Mouse (Mus musculus) embryonic fibroblast, embryonic 13.5 days (primary cell): ENCODE results near the gene Ntm. TPM values are rescaled to one million over a fixed set of nuclear protein-coding genes. Genes with fewer than 3 reads are reported as not detected.
A peak's percentile ranks its signal among the peaks of the same experiment; 100 is the strongest.

Source experiments
- H3K27ac ChIP-seq: 2 replicates; pipeline ENCODE4 v1.5.1; 2012; ENCODE audit warnings: low read length, control low read depth, inconsistent platforms; ENCODE audit not compliant: insufficient read depth
- H3K4me1 ChIP-seq: 2 replicates; pipeline ENCODE4 v1.6.1; 2011; ENCODE audit warnings: low read length; ENCODE audit not compliant: control insufficient read depth, insufficient read depth
- H3K4me3 ChIP-seq: 2 replicates; pipeline ENCODE4 v1.5.1; 2011; ENCODE audit warnings: mild to moderate bottlenecking, control low read depth, low read length; ENCODE audit not compliant: insufficient read depth
- CTCF ChIP-seq: IDR thresholded peaks from 2 replicates; pipeline ENCODE4 v1.5.1; 2011; ENCODE audit warnings: mild to moderate bottlenecking, control low read depth, low read length, moderate library complexity, borderline replicate concordance; ENCODE audit not compliant: insufficient read depth
- POLR2A ChIP-seq: IDR thresholded peaks from 2 replicates; pipeline ENCODE4 v1.6.1; 2011; ENCODE audit warnings: low read depth, mild to moderate bottlenecking, control low read depth, low read length, moderate library complexity
- polyA plus RNA-seq: library from polyadenylated mRNA; stranded (reverse); fragments of >200 nt; gene quantifications from 2 replicates; pipeline ENCODE4 v1.2.4, GENCODE M21; 2011; ENCODE audit warnings: low read depth; ENCODE audit not compliant: missing spikeins, insufficient read length

Ntm gene
- polyA plus RNA-seq: 0.85 and 0.95 TPM in 2 replicates

- Histone ChIP-seq H3K4me3 (peak within 1 kb of the TSS; percentile 28), H3K4me1 (peaks cover 2% of the 10 kb centered on the region; the same call in 1 of the 2 replicates), H3K27ac (no peak within 1 kb of the TSS)
- no peak for TF ChIP-seq POLR2A
- TF ChIP-seq CTCF: no peak
Measured at GRCm38 (mm10) chr9:29962978-29963377, at the start of gene Ntm. Ntm (minus strand) TSS chr9:29963141.

- TF ChIP-seq CTCF (no peak), POLR2A (no peak)
- Histone ChIP-seq H3K4me3 (no peak overlapping the region), H3K27ac (no peak overlapping the region), H3K4me1 (no peaks in the 10 kb centered on the region; the same call in 1 of the 2 replicates)
Measured at GRCm38 (mm10) chr9:30005701-30006100, 42.8 kb upstream of the Ntm start.

- H3K4me1 ChIP-seq: no peaks in the 10 kb centered on the region; the same call in 1 of the 2 replicates
- H3K4me3 ChIP-seq: no peak overlapping the region
- TF ChIP-seq POLR2A (no peak), CTCF (peak; percentile 83; the same call in 1 of the 2 replicates)
- no peak overlapping the region for H3K27ac ChIP-seq
Measured at GRCm38 (mm10) chr9:30003612-30004011, 40.7 kb upstream of the Ntm start.

- H3K4me1 ChIP-seq: peaks cover 8% of the 10 kb centered on the region; the same call in 1 of the 2 replicates
- H3K4me3 ChIP-seq: no peak overlapping the region
- no peak overlapping the region for H3K27ac ChIP-seq
- no peak for TF ChIP-seq POLR2A
Measured at GRCm38 (mm10) chr9:29981177-29981915, 18.4 kb upstream of the Ntm start.

- TF ChIP-seq CTCF: no peak
- TF ChIP-seq POLR2A: no peak
- Histone ChIP-seq H3K4me3 (peak overlapping the region; percentile 28), H3K27ac (no peak overlapping the region), H3K4me1 (peaks cover 2% of the 10 kb centered on the region; the same call in 1 of the 2 replicates)
Measured at GRCm38 (mm10) chr9:29961954-29962867, 730 bp downstream of the Ntm start.

GRCm38 (mm10) chr9:29961512-29961911, 1.4 kb downstream of the Ntm start:
- H3K4me3 ChIP-seq: no peak overlapping the region

GRCm38 (mm10) chr9:29960741-29961140, 2.2 kb downstream of the Ntm start:
- H3K4me3 ChIP-seq: no peak overlapping the region
- TF ChIP-seq POLR2A (no peak), CTCF (no peak)
- H3K4me1 ChIP-seq: peaks cover 2% of the 10 kb centered on the region; the same call in 1 of the 2 replicates
- no peak overlapping the region for H3K27ac ChIP-seq

More at GRCm38 (mm10) chr9:29961512-29961911, 1.4 kb downstream of the Ntm start:
- H3K4me1 ChIP-seq: peaks cover 2% of the 10 kb centered on the region; the same call in 1 of the 2 replicates
- no peak overlapping the region for H3K27ac ChIP-seq
- TF ChIP-seq CTCF (no peak), POLR2A (no peak)

GRCm38 (mm10) chr9:29960236-29960635, 2.7 kb downstream of the Ntm start:
- TF ChIP-seq CTCF: no peak
- H3K4me1 ChIP-seq: peaks cover 2% of the 10 kb centered on the region; the same call in 1 of the 2 replicates

GRCm38 (mm10) chr9:29956936-29957335, 6.0 kb downstream of the Ntm start:
- no peak overlapping the region for H3K27ac ChIP-seq
- H3K4me3 ChIP-seq: no peak overlapping the region
- peaks cover 2% of the 10 kb centered on the region; the same call in 1 of the 2 replicates for H3K4me1 ChIP-seq
- TF ChIP-seq CTCF (no peak), POLR2A (no peak)

More at GRCm38 (mm10) chr9:29960236-29960635, 2.7 kb downstream of the Ntm start:
- H3K27ac ChIP-seq: no peak overlapping the region
- H3K4me3 ChIP-seq: no peak overlapping the region

- H3K27ac ChIP-seq: no peak overlapping the region
- H3K4me3 ChIP-seq: no peak overlapping the region
- no peak for TF ChIP-seq POLR2A
- no peak for TF ChIP-seq CTCF
- no peaks in the 10 kb centered on the region for H3K4me1 ChIP-seq
Measured at GRCm38 (mm10) chr9:29954031-29954430, 8.9 kb downstream of the Ntm start.

GRCm38 (mm10) chr9:29949041-29949440, 13.9 kb downstream of the Ntm start:
- no peaks in the 10 kb centered on the region for H3K4me1 ChIP-seq
- H3K4me3 ChIP-seq: no peak overlapping the region
- no peak overlapping the region for H3K27ac ChIP-seq
- TF ChIP-seq CTCF (no peak), POLR2A (no peak)
